Mouse (Mus musculus) urinary bladder, postnatal 25 days (tissue): ENCODE results near the gene Smurf2.

ENCODE experiments used
- DNase-seq: peaks from one replicate; pipeline ENCODE4 v3.0.0; 2022; ENCODE audit warnings: low spot score

Gene Smurf2

GRCm38 (mm10) chr11:106920551-106921379 lies at the start of gene Smurf2:
Gene Smurf2, minus strand, starts transcription at chr11:106920715.
- DNase-seq, result peak; percentile 76

- no peak for DNase-seq
These were observed 49.3 kb upstream of the Smurf2 start for GRCm38 (mm10) chr11:106969798-106970197.

DNA sequence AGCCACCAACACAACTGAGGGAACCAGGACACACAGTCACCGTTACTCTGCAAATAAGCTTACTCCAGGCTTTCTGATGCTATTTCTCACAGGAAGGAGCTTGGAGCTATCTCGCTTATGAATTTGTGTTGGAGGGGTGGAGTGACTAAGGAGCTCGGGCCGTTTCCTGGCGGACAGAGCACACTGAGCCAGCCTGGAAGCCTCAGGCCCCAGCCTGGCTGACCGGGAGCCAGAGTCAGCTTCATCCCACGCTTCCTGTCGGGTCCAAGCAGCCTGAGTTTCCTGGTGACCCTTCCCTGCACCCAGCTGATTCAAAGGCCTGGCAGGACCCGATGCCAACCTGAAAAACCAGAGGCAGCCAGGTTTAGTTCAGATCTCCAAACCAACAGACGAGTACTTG lies 47.1 kb upstream of the Smurf2 start:
- DNase-seq, result no peak

DNA sequence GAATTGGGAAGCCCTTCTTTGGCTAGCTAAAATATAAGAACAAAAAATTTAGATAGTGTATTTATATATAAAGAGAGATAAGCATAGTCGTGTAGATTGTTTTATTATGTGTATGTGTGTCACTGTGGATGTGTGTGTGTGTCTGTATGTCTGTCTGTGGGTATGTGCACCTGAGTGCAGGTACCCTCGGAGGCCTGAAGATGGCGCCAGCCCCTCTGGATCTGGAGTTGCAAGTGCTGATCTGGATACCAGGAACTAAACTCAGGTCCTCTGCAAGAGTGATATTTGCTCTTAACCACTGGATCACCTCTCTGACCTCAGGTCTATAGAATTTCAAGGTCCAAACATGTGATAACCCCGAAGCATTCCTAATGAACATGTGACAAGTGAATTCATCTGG lies 45.4 kb upstream of the Smurf2 start:
- no peak for DNase-seq

DNA sequence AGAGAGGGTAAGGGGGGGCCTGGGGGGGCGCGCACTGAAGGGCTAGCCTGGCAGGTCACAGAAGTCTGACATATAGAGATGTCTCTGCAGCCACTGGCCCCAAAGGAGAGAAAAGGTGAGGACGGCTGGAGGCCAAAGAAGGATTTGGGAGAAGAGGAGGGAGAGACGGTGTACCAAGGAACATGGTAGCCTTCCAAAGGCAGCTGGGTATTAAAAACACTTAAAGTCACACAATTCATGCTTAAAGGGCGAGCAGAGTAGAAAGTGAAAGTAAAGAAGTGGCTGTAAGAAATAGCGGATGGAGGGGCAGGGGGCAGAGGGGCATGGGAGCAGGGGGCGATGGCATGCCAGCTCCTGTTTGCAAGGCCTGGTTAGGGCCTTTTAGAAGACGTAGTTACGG lies 41.8 kb upstream of the Smurf2 start:
- no peak for DNase-seq

- DNase-seq, result no peak
These were observed 41.1 kb upstream of the Smurf2 start for GRCm38 (mm10) chr11:106961471-106962081.

- no peak for DNase-seq
These were observed 38.6 kb upstream of the Smurf2 start for GRCm38 (mm10) chr11:106959121-106959520.

GRCm38 (mm10) chr11:106958407-106959071 lies 38.0 kb upstream of the Smurf2 start:
- DNase-seq, result no peak

DNA sequence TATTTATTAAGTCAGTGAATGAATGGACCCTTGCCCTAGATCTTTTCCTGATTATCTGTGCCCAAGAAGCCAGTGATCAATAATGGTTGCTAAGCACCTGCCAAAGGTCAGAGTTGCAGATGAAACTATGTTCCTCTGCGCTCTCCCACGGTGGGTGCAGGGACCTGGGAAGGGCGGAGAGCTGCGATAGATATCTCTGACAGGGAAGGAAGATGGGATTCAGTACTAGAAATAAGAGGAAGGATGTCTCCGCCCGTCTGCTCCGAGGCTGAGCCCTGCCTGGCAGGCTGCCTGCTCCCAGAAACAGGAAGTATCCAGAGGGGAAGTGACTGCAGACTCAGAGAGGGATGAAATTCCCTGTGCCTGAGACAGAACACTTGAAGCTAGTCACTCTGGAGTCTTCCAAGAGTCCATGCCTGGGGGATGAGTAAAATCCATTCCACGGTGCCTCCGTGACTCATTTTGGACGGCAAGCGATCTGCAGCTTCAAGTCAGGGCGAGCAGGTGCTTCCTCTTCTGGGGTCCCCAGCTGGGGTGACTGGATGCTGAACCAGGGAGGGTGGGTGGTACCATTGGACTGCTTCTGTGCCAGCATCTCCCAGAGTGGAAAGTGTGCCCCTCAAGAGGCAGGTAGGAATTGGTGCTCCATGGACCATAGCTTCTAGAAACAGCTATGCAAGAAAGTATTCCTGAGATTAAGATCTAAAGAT lies 36.9 kb upstream of the Smurf2 start:
- DNase-seq, result peak; percentile 63

DNA sequence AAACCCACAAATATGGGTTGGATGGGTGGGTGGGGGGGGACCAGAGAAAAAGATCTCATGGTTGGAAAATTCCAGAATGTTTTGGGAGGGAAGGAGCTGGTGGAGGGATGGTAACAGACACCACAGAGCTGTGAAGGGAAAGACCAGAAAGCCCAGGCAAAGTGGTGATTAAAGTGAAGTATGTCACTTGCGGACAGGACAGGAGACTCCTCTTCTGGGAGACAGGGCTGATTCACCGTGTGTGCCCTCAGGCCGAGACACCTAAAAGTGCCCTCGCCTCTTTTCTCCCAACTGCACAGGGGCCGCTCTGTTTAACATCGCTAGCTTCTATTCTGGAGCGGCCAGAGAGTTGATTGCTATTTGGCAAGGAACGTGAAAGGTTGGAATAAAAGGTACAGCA lies 34.1 kb upstream of the Smurf2 start:
- no peak for DNase-seq

- no peak for DNase-seq
These were observed 33.6 kb upstream of the Smurf2 start for GRCm38 (mm10) chr11:106954116-106954515.

DNA sequence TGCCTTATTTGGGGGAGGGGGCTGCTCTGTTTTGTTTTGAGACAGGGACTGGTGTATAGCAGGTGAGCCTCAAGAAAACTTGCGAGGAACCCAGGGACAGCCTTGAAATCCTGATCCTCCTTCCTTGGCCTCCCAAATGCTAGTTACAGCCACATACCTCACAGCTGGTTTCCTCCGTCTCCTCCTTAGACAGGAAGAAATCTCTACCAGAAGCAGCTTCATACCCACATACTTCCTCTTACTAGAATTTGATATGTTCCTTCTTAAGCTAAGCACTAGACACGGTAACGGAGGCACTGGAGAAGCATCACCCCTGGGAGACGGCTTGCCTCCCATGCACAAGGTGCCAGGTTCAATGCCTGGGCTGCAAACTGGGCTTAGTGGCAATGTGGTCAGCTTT lies 16.8 kb upstream of the Smurf2 start:
- DNase-seq, result no peak

DNA sequence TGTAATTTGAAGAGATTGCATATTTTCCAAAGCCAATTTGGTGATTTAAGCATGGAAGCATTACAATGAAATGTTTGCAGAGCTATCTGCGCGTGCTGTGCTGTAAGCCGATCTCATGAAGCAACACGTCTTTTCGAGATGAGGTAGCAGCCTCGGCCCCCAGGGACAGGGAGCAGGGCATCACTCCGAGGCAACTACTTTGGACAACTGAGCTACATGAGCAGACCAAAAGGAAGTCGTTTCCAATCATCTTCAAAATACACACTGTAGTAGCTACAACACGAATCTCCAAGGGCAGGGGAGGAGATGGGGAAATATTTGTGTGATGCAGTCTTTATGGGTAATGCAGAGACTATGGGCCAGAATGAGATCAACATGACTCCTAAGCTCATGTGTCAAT lies 9.9 kb upstream of the Smurf2 start:
- DNase-seq, result no peak

GRCm38 (mm10) chr11:106928935-106929334 lies 8.4 kb upstream of the Smurf2 start:
- DNase-seq, result no peak

DNA sequence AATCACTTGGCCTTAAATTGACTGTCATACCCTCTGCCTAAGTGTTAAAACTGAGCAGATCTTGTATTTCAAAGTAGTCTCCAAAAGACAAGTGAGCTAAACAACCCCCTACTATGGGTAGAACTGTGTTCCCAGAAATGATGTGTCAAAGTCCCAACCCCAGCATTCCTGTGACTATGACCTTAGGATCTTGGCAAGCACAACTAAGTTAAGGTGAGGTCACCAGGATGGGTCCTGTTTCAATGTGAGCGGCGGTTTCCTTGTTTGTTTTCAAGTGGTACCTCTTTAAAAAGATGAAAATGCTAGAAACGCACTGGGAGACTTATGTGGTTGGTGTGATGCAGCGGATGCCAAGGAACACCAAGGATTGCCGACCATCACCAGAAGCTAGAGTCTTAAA lies 7.4 kb upstream of the Smurf2 start:
- no peak for DNase-seq

DNA sequence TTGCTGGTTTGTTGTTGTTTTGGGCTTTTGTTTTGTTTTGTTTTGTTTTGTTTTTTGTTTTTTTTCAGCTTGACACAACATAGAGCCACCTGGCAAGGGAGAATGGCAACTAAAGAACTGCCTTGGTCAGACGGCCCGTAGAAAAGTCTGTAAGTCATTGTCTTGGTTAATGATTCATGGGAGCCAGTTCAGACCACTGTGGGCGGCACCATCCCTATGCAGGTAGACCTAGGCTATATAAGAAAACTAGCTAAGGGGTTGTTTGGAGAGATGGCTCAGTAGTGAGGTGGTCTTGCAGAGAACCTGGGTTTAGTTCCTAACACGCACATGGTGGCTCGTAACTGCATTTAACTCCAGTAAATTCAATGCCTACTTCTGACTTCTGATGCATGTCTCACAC lies 6.7 kb upstream of the Smurf2 start:
- DNase-seq, result no peak

DNA sequence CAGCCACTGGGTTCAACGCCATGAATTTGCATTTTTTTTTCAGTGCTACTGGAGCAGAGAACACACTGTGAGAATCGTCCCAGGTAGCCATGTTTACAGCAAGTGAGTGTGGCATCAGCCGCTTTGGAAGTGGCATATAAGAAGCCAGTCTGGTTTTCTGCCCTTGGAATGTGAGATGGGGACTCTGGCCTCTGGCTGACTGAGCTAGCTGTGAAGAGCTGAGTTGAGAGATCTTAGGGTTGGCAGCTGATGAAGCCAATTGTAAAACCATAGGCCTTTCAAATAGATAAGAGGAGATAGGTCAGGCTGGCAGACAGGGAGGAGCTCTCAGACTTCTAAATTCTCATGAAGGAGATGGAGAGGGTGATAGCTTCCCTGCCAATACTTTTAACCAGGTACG lies 6.2 kb upstream of the Smurf2 start:
- no peak for DNase-seq

DNA sequence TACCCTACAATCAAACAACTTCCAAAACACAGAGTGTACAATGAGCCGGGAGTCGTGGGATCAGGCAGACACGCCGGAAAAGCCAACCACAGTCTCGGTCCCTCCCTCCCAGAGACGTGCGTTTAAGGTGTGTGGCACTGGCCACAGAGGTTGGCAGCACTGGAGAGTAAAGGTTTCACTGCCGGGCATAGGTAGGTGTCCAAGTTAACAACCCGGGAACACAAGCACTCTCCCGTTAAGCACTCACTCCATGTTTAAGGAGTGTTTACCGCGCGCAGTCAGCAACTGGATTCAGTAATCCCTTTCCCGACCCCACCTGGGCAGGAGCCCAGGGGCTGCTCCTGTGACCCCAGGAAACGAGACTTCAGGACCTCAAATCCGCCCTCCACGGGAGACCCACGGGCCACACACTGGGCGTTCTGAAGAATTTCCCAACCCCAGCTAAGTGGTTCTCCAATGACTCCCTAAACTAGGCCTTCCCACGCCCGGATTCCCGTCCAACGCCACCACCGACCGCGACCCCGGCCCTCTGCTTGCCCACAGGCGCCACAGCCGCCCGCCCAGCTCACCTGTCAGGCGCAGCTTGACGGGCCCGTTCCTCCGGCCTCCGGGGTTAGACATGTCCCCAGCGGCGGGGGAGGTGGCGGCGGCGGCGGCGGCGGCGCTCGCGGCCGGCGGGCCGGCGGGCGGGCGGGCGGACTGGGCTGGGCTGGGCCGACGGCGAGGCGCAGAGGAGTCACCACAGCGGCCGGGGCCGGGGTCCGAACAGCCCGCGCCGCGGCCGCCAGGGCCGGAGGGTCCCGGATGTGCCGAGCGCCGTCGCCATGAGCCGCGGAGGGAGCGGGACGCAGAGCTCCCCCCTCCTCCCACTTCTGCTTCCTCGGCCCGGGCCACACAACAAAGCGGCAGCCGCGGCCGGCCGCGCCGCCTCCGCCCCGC lies 634 bp downstream of the Smurf2 start:
- peak; percentile 50 for DNase-seq

DNA sequence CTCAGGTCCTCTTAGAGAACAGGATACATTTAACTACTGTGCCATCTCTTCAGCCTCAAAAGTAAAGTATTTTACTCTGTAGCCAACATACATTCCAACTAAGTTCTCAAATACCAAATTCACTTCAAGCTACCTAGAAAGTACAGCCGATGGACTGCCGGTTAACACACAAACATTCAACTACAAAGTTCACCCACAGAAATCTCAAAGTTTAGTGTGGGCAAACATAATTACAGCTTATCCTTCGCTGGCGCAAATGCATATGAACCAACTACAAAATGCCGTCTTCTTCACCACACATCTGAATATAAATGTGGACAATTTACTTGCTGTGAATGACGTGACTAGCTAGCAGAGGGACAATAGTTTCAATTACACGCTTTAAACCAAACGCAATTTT lies 1.6 kb downstream of the Smurf2 start:
- DNase-seq, result no peak

DNA sequence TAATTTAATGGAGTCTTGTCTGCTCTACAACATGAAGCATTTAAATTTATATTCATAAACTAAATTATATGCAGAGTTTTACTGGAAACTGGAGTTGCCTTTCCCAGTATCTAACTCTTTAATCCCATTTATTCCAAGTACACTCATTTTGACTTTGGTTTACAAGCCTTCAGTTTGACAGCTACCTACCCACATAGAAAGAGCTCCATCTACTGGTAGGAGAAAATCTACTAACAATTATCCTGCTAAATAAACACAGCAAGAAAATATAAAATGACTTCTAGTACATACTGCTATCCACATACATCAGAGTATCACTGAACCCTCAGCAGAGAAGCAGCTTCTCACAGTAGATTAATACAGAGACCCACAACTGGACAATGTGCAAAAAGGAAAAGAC lies 9.3 kb downstream of the Smurf2 start:
- no peak for DNase-seq

DNA sequence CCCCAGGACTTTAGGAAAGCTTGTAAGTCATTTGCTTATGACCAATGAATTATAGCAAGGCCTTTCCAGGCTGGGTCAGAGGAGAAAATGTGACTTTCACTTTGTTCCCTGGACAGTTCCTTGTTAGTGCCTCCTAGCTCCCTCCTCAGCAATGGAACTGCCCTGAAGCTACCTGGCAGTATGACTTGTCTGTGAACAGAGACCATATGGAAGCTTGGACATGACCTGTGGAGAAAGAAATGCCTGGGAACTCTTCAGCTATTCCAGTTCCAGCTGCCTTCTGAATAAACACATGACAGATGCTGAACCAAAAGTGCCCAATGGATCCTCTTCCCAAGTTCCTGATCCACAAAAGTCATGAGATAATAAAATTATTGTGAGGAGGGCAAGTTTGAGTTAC lies 12.5 kb downstream of the Smurf2 start:
- no peak for DNase-seq

DNA sequence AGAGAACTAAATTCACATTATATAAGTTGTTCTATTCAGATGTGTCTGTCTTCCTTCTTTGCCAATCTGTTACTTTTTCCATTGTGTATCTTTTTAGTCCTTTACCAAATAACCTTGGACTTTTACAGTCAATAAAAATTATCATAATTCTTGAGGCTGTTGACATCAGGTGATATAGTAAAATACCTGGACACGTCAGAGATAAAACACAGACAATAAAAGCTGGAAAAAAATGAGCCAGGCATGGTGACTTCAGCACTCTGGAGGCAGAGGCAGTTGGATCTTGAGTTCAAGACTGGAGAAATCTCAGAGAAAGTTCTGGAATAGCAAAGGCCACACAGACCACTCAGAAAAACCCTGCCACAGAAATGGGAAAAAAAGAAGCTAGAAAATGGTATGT lies 13.3 kb downstream of the Smurf2 start:
- no peak for DNase-seq
